Mouse (Mus musculus) lung, postnatal 0 days (tissue): ENCODE data around the gene Cacna2d3. TPM values are rescaled to one million over a fixed set of nuclear protein-coding genes. Genes with fewer than 3 reads are reported as not detected.

Experiments used
- ATAC-seq: fragments of 200-750 bp; cut with Nextera tagmentation; 2 replicates; pipeline ENCODE4 v1.8.0; 2017; ENCODE audit warnings: moderate library complexity
- DNase-seq: peaks from one replicate; pipeline ENCODE4 v3.0.0-alpha.2; 2016; ENCODE audit warnings: low spot score
- H3K27ac ChIP-seq: fragments of 300-500 bp; sonication (generic); 2 replicates; pipeline ENCODE4 v1.5.1; 2014; ENCODE audit warnings: antibody characterized with exemption, mild to moderate bottlenecking, low read length, mixed read lengths
- H3K27me3 ChIP-seq: fragments of 300-500 bp; sonication (generic); replicated peaks from 2 replicates; pipeline ENCODE4 v1.6.1; 2014; ENCODE audit warnings: low read length, mixed read lengths; ENCODE audit not compliant: insufficient read depth
- H3K36me3 ChIP-seq: fragments of 300-500 bp; sonication (generic); 2 replicates; pipeline ENCODE4 v1.6.1; 2014; ENCODE audit warnings: low read length, mixed read lengths; ENCODE audit not compliant: insufficient read depth
- H3K4me1 ChIP-seq: fragments of 300-500 bp; sonication (generic); 2 replicates; pipeline ENCODE4 v1.6.1; 2014; ENCODE audit warnings: antibody characterized with exemption, low read depth, low read length, mixed read lengths; ENCODE audit not compliant: insufficient read depth
- H3K4me2 ChIP-seq: fragments of 300-500 bp; sonication (generic); replicated peaks from 2 replicates; pipeline ENCODE4 v1.6.1; 2014; ENCODE audit warnings: low read depth, mild to moderate bottlenecking, low read length, moderate library complexity, mixed read lengths
- H3K4me3 ChIP-seq: fragments of 300-500 bp; sonication (generic); 2 replicates; pipeline ENCODE4 v1.5.1; 2014; ENCODE audit warnings: low read depth, low read length
- H3K9ac ChIP-seq: fragments of 300-500 bp; sonication (generic); replicated peaks from 2 replicates; pipeline ENCODE4 v1.6.1; 2014; ENCODE audit warnings: low read depth, mild to moderate bottlenecking
- H3K9me3 ChIP-seq: fragments of 300-500 bp; sonication (generic); 2 replicates; pipeline ENCODE4 v1.6.1; 2016; ENCODE audit warnings: low read length, mixed read lengths
- CTCF ChIP-seq: IDR thresholded peaks from 2 replicates; pipeline ENCODE4 v1.5.1; 2016; ENCODE audit warnings: antibody characterized with exemption, mild to moderate bottlenecking
- EP300 ChIP-seq: IDR thresholded peaks from 2 replicates; pipeline ENCODE4 v1.6.1; 2016; ENCODE audit warnings: antibody characterized with exemption, mild to moderate bottlenecking, control low read depth
- WGBS: fragments of 180-500 bp; shearing (Covaris S2); extraction: QIAGEN DNeasy Blood & Tissue Kit; methylation state at CpG from one replicate; pipeline ENCODE4 v1.1.7; 2014; 5-methylcytosine and 5-hydroxymethylcytosine counted together
- polyA plus RNA-seq: library from polyadenylated mRNA; unstranded; fragments of >200 nt; fragmentation: Nextera tagmentation; extraction: Ambion mirVana; gene quantifications from 2 replicates; pipeline ENCODE4 v1.2.1, GENCODE M21; 2015

The Cacna2d3 gene
- polyA plus RNA-seq, 1 experiment from 2014 or later, result 0.50 TPM

DNA sequence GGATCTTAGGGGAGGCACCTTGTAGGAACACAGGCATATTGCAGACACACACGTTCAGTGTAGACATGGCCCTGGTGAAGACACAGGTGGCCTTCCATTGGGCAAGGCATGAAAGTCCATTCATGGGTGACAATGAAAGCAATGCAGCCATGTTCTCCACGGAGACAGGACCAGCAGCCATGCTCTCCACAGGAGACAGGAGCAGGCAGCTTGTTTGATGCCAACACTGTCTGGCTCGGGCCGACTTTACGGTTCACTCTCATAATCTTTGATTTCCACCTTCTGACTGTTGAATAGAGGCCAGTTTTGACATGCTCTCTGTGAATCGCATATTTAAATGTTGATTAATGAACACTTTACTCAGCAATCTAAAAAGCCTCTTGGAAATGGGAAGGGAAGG, 610.0 kb downstream of the Cacna2d3 start:
- Histone ChIP-seq H3K9me3 (no peaks in the 10 kb centered on the region), H3K4me2 (no peak overlapping the region), H3K27ac (no peak overlapping the region), H3K36me3 (no peaks in the 10 kb centered on the region), H3K4me3 (no peak overlapping the region), H3K4me1 (no peaks in the 10 kb centered on the region), H3K9ac (no peak overlapping the region), H3K27me3 (no peaks in the 10 kb centered on the region)
- ATAC-seq (no peak), DNase-seq (no peak)
- WGBS, result 84% methylated on average over 6 of the region's 6 CpGs
- TF ChIP-seq CTCF (no peak), EP300 (no peak)

DNA sequence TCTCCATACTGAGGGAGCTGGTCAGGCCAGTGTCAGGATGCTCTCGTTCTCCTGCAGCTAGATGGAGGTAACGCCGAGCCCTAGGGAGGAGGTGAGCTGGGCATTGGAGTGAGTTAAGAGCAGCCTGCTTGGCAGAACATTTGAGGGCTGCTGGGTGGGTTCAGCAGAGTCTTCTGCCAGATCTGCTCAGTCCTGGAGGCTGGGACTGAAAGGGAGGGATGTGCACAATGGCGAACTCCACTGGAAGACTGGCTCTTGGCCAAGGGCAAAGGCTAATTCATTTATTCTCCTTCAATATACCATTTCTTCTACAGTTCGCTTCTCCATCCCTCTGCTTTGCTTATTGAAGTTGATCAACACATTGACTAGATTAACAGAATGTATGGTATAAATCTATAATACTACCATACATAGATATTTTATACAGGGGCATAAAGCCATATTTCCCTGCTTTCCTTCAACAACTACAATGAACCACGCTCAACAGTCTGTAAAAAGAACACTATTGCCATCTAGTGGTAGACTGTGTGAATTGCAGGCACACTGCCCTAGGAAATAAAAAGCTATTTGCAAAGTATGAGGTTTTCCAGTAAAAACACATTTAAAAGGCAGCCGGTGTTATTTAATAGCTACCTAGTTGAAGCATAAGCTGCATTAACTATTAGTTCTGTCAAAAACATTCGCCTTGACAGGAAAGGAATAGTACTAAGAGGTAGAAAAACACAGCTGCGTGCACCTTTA, 611.1 kb downstream of the Cacna2d3 start:
- no peaks in the 10 kb centered on the region for H3K9me3 ChIP-seq
- DNase-seq, result peak; percentile 17
- TF ChIP-seq EP300 (no peak), CTCF (peak; percentile 74)
- no peak overlapping the region for H3K4me2 ChIP-seq
- no peak overlapping the region for H3K4me3 ChIP-seq
- no peak overlapping the region for H3K27ac ChIP-seq
- H3K9ac ChIP-seq, result no peak overlapping the region
- 75% methylated on average over 9 of the region's 9 CpGs for WGBS
- H3K27me3 ChIP-seq, result no peaks in the 10 kb centered on the region
- H3K36me3 ChIP-seq, result no peaks in the 10 kb centered on the region
- no peaks in the 10 kb centered on the region for H3K4me1 ChIP-seq
- no peak for ATAC-seq

DNA sequence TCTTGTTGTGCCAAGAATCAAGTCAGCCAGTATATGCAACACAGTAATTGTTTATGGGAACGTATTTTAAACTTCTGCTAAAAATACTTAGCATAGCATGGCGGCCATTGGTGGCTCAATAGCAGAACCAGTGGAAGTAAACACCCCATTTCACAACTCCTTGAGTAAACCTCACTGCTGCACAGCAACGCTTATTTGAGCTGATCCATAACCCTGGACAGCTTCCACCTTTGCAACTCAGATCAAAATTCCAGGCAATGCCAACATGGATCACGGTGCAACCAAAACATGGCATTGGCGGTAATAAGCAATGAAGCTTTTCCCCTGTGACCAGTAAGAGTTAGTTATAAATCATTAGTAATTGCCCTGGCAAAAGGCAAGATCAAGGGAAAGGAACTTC, 614.2 kb downstream of the Cacna2d3 start:
- Histone ChIP-seq H3K9ac (no peak overlapping the region), H3K9me3 (no peaks in the 10 kb centered on the region), H3K4me1 (no peaks in the 10 kb centered on the region), H3K36me3 (no peaks in the 10 kb centered on the region), H3K27ac (no peak overlapping the region), H3K4me2 (no peak overlapping the region), H3K27me3 (no peaks in the 10 kb centered on the region), H3K4me3 (no peak overlapping the region)
- TF ChIP-seq CTCF, result no peak
- TF ChIP-seq EP300, result no peak
- DNase-seq, result no peak
- no peak for ATAC-seq
- WGBS, result 70% methylated on average over 5 of the region's 5 CpGs

DNA sequence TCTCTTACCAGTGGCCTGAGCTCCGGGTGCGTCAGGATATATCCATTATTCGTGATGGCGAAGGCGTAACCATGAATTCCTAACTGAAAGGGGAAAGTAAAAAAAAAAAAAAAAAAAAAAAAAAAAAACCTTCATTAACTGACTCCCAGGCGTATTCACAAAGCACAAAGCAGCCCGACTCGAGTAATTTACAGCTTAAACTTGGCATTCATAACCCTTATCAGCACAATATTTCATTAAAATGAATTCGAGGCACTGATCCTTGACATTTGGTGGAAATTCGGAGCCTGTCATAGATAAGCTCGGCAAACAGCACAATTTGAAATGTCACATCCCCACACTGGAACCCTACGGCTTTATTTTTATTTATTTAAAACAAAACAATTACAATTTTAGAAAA, 623.9 kb downstream of the Cacna2d3 start:
- no peaks in the 10 kb centered on the region for H3K27me3 ChIP-seq
- TF ChIP-seq EP300 (no peak), CTCF (no peak)
- H3K27ac ChIP-seq, result no peak overlapping the region
- no peak overlapping the region for H3K4me2 ChIP-seq
- DNase-seq (no peak), ATAC-seq (no peak)
- no peaks in the 10 kb centered on the region for H3K9me3 ChIP-seq
- no peaks in the 10 kb centered on the region for H3K36me3 ChIP-seq
- H3K4me1 ChIP-seq, result no peaks in the 10 kb centered on the region
- no peak overlapping the region for H3K9ac ChIP-seq
- 62% methylated on average over 12 of the region's 12 CpGs for WGBS
- H3K4me3 ChIP-seq, result no peak overlapping the region

DNA sequence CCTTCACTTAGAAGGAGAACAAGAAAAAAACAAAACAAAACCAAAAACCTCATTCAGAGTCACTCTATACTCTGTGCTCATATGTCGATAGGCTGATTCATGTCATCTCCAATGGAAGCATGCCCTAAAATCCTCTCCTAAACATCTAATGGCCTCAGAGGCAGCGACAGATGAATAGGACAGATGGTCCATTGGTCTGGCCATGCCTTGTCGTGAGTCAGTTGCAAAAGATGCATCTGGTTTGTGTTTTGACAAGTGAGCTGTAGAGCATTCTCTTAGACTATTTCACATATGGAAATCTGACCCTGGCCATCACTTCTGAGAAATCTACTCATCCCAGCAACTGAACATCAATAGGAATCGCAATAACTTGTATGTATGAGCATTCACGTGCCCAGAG, 626.2 kb downstream of the Cacna2d3 start:
- no peak overlapping the region for H3K9ac ChIP-seq
- no peaks in the 10 kb centered on the region for H3K4me1 ChIP-seq
- TF ChIP-seq EP300 (no peak), CTCF (no peak)
- H3K9me3 ChIP-seq, result no peaks in the 10 kb centered on the region
- no peak for DNase-seq
- no peak overlapping the region for H3K4me2 ChIP-seq
- 83% methylated on average over 5 of the region's 5 CpGs for WGBS
- H3K4me3 ChIP-seq, result no peak overlapping the region
- H3K27me3 ChIP-seq, result no peaks in the 10 kb centered on the region
- no peak overlapping the region for H3K27ac ChIP-seq
- ATAC-seq, result no peak
- H3K36me3 ChIP-seq, result no peaks in the 10 kb centered on the region

DNA sequence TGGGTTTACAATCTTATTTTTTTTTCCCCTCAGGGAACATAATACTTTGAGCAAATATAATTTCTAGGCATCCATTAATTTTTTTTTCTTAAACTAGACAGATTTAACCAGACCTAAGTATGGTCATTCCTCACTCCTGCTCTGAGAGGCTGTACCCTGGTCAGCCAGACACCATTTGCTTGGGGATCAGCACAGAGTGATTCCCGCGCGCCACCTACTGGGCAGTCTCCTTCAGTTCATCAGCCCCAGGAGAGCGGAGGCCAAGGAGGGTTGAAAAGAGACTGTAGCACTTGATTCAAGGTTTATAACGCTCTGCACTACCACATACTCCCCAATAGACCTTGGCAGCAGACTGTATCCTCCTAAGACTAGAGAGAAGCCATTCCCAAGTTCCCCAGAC, 631.6 kb downstream of the Cacna2d3 start:
- ATAC-seq (peak; percentile 75), DNase-seq (peak; percentile 81)
- H3K9me3 ChIP-seq, result no peaks in the 10 kb centered on the region
- H3K4me2 ChIP-seq, result no peak overlapping the region
- no peak overlapping the region for H3K27ac ChIP-seq
- H3K36me3 ChIP-seq, result no peaks in the 10 kb centered on the region
- H3K9ac ChIP-seq, result no peak overlapping the region
- no peaks in the 10 kb centered on the region for H3K27me3 ChIP-seq
- H3K4me1 ChIP-seq, result no peaks in the 10 kb centered on the region
- TF ChIP-seq CTCF (peak; percentile 91), EP300 (no peak)
- no peak overlapping the region for H3K4me3 ChIP-seq
- 5% methylated on average over 5 of the region's 5 CpGs for WGBS

DNA sequence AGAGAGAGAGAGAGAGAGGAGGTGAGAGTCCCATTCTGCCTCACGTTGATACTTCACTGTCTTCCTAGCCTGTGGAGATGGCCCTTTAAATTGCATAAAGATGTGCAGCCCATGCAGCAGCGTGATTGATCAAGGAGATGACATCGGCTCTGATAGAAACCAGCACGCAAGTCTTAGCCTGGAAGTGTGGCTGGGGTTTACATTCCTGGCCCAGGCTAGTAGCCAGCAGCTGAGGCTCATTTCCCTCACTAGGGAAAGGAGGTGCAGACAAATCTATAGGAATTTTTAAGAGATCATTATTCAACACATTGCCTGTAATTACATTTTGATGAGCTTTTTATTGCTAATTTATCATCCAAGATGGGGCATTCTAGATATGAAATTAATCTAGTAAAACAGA, 635.1 kb downstream of the Cacna2d3 start:
- no peak overlapping the region for H3K4me3 ChIP-seq
- ATAC-seq, result no peak
- no peaks in the 10 kb centered on the region for H3K36me3 ChIP-seq
- 24% methylated on average over 4 of the region's 4 CpGs for WGBS
- no peak overlapping the region for H3K9ac ChIP-seq
- no peaks in the 10 kb centered on the region for H3K4me1 ChIP-seq
- H3K27ac ChIP-seq, result no peak overlapping the region
- TF ChIP-seq EP300 (no peak), CTCF (no peak)
- H3K4me2 ChIP-seq, result no peak overlapping the region
- no peaks in the 10 kb centered on the region for H3K9me3 ChIP-seq
- H3K27me3 ChIP-seq, result no peaks in the 10 kb centered on the region
- no peak for DNase-seq
